ENCODE assay signal across 8 mouse cellular contexts in the genomic region with DNA sequence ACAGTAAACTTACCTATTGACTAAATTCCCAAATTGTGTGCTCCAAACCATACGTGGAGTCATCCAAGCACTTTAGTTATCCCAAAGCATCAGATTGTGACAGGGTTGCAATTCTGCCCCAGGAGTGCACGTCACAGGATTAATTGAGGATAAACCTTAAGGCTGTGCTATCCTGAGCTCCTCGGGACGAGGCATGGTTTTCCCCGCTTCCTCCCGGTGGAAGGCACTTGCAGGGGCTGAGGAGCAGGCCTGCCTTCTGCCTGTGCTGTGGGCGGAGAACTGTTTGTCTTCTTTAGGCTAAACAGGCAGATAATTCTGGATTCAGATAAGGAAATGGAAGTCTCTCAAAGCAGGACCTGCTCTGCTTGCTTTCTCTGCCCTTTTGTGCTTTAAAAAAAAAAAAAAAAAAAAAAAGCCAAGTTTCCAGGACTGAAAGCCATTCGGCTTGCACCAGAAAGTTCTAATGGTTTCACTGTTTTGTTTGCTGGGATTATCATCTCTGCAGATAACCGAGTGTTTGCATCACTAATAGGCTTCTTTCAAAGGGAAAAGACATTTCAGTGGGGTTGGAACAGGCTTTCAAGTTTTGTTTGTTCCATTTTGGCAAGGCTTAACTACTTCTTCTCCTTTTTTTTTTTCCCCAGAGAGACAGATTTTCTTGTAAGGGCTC. TPM values are rescaled to one million over a fixed set of nuclear protein-coding genes. Genes with fewer than 3 reads are reported as not detected.
DNase-seq lines count a peak whose midpoint lies in the region; ATAC-seq and TF ChIP-seq lines count a peak whose summit lies in the region.

No protein-coding gene starts in this region.

- no peak for ATAC-seq in hindbrain, embryonic 14.5 days (ENCODE audit: low FRiP score)
- no peak for ATAC-seq in midbrain, embryonic 12.5 days (ENCODE audit: low FRiP score, low read depth)

- peak overlapping the region; percentile 55; the same call in 1 of the 2 replicates for H3K4me2 ChIP-seq in hindbrain, embryonic 14.5 days (replicated peaks)
- H3K4me2 ChIP-seq in midbrain, embryonic 12.5 days (replicated peaks) = peak overlapping the region; percentile 66; the same call in 1 of the 2 replicates

- peak overlapping the region; percentile 96 for H3K4me3 ChIP-seq in layer of hippocampus, adult 2 months
- no peak overlapping the region for H3K4me3 ChIP-seq in brown adipose tissue, adult 24 weeks (ENCODE audit: insufficient read depth, low read depth, low read length)
- no peak overlapping the region for H3K4me3 ChIP-seq in hindbrain, embryonic 14.5 days (replicated peaks; ENCODE audit: low read length)
- H3K4me3 ChIP-seq in midbrain, embryonic 12.5 days = no peak overlapping the region

- no peak for TF ChIP-seq CTCF in layer of hippocampus, adult 2 months (conservative IDR thresholded peaks at IDR 0.05)

- H3K36me3 ChIP-seq in hindbrain, embryonic 14.5 days (replicated peaks; ENCODE audit: control insufficient read depth, insufficient read depth) = no peaks in the 10 kb centered on the region
- peaks cover 5% of the 10 kb centered on the region; the same call in 1 of the 2 replicates for H3K36me3 ChIP-seq in midbrain, embryonic 12.5 days

- H3K9ac ChIP-seq in hindbrain, embryonic 14.5 days = no peak overlapping the region
- H3K9ac ChIP-seq in midbrain, embryonic 12.5 days (replicated peaks) = no peak overlapping the region

- peaks cover 16% of the 10 kb centered on the region for H3K4me1 ChIP-seq in brown adipose tissue, adult 24 weeks (ENCODE audit: control insufficient read depth, insufficient read depth, insufficient read length, low read length)
- H3K4me1 ChIP-seq in hindbrain, embryonic 14.5 days (replicated peaks; ENCODE audit: control insufficient read depth, insufficient read depth, low read length) = peaks cover 25% of the 10 kb centered on the region
- peaks cover 24% of the 10 kb centered on the region for H3K4me1 ChIP-seq in midbrain, embryonic 12.5 days

- peak overlapping the region; percentile 96 for H3K27ac ChIP-seq in layer of hippocampus, adult 2 months
- peak overlapping the region; percentile 67 for H3K27ac ChIP-seq in brown adipose tissue, adult 24 weeks (replicated peaks; ENCODE audit: low read depth, low read length)
- no peak overlapping the region for H3K27ac ChIP-seq in hindbrain, embryonic 14.5 days
- 0 out of 2 replicates have a peak overlapping the region, but pooled peaks have one; percentile 36 for H3K27ac ChIP-seq in midbrain, embryonic 12.5 days (replicated peaks)

- DNase-seq in layer of hippocampus, adult 2 months (ENCODE audit: low spot score in 2 of 2) = peak in 1 of 2 experiments; percentile 37
- no peak for DNase-seq in layer of hippocampus, adult 11-12 months (ENCODE audit: low spot score)
- no peak for DNase-seq in hindbrain, embryonic 14.5 days (ENCODE audit: low spot score)
- DNase-seq in spleen, postnatal 10 days (ENCODE audit: low spot score in 2 of 2) = no peak
- no peak for DNase-seq in right cerebral cortex, postnatal 10 days (ENCODE audit: low spot score in 2 of 2)
- DNase-seq in cerebellum, postnatal 36 days = no peak

- H3K9me3 ChIP-seq in hindbrain, embryonic 14.5 days (ENCODE audit: control insufficient read depth, low read length) = no peaks in the 10 kb centered on the region
- no peaks in the 10 kb centered on the region for H3K9me3 ChIP-seq in midbrain, embryonic 12.5 days

- no peaks in the 10 kb centered on the region for H3K27me3 ChIP-seq in hindbrain, embryonic 14.5 days (ENCODE audit: control insufficient read depth, insufficient read depth, low read length)
- H3K27me3 ChIP-seq in midbrain, embryonic 12.5 days = no peaks in the 10 kb centered on the region

- 35% methylated on average over 9 of the region's 9 CpGs for WGBS in hindbrain, embryonic 14.5 days
- 15% methylated on average over 9 of the region's 9 CpGs for WGBS in midbrain, embryonic 12.5 days

RNA-seq across cellular contexts. Expression of a gene that starts 0.9 kb away (rescaled TPM):
- total RNA-seq in layer of hippocampus, adult 2 months (2021) = 10 to 100 TPM; 92.9 to 94.1 TPM
- 16.6 and 16.9 TPM in 2 replicates for polyA plus RNA-seq in brown adipose tissue, adult 24 weeks (2012; ENCODE audit: insufficient read depth, insufficient read length, missing spikeins)
- 38.2 and 40.7 TPM in 2 replicates for polyA plus RNA-seq in hindbrain, embryonic 14.5 days (2014; fragmentation: Nextera tagmentation; extraction: Ambion mirVana)
- 31.3 and 34.4 TPM in 2 replicates for polyA plus RNA-seq in midbrain, embryonic 12.5 days (2016; fragmentation: Nextera tagmentation; extraction: Ambion mirVana)
